Mouse (Mus musculus): ENCODE data around the gene Zmynd15. TPM values are rescaled to one million over a fixed set of nuclear protein-coding genes. Genes with fewer than 3 reads are reported as not detected.

Zmynd15 gene
- polyA plus RNA-seq, 1 experiment from 2014 or later, result 0.66 TPM

- no peak overlapping the region for H3K9ac ChIP-seq
- no peak overlapping the region for H3K4me2 ChIP-seq
- H3K27me3 ChIP-seq, result peaks cover 19% of the 10 kb centered on the region
- no peaks in the 10 kb centered on the region for H3K9me3 ChIP-seq (replicated peaks)
- WGBS, result 88% methylated on average over 7 of the region's 7 CpGs
- H3K4me3 ChIP-seq (replicated peaks), result no peak overlapping the region
- ATAC-seq (replicated peaks; ENCODE audit: low FRiP score), result no peak
- peaks cover 19% of the 10 kb centered on the region for H3K4me1 ChIP-seq
- no peaks in the 10 kb centered on the region for H3K36me3 ChIP-seq
- H3K27ac ChIP-seq, result no peak overlapping the region
These were observed 52.6 kb downstream of the Zmynd15 start for GRCm38 (mm10) chr11:70511825-70512224.

GRCm38 (mm10) chr11:70512709-70513342 is 53.6 kb downstream of the Zmynd15 start:
- peaks cover 19% of the 10 kb centered on the region for H3K27me3 ChIP-seq
- no peak overlapping the region for H3K27ac ChIP-seq
- H3K36me3 ChIP-seq, result no peaks in the 10 kb centered on the region
- no peak overlapping the region for H3K9ac ChIP-seq
- H3K4me1 ChIP-seq, result peaks cover 19% of the 10 kb centered on the region
- WGBS, result 76% methylated on average over 7 of the region's 7 CpGs
- no peaks in the 10 kb centered on the region for H3K9me3 ChIP-seq (replicated peaks)
- no peak for ATAC-seq (replicated peaks; ENCODE audit: low FRiP score)
- H3K4me2 ChIP-seq, result no peak overlapping the region
- H3K4me3 ChIP-seq (replicated peaks), result no peak overlapping the region

DNA sequence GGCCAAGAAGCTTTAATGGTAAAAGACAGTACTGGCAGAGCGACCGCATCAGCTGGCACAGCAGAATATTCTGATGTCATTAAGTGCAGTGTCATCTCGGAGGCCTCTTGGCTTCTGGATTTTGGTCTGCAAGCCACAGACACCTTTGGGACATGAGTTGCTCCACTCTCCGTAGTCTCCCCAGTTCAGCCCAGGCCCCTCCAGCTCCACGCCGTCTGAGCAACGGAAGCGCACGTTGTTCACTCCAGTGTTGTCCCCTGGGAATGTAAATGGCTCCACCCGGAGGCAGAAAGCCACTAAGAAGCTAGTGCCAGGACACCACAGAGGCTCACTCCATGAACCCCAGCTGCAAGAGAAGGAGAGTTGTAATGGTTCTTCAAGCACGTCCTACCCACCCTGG is 54.3 kb downstream of the Zmynd15 start:
- H3K36me3 ChIP-seq, result no peaks in the 10 kb centered on the region
- H3K4me2 ChIP-seq, result no peak overlapping the region
- peaks cover 16% of the 10 kb centered on the region; the same call in 1 of the 2 replicates for H3K27me3 ChIP-seq
- WGBS, result 63% methylated on average over 11 of the region's 11 CpGs
- no peak overlapping the region for H3K27ac ChIP-seq
- H3K9ac ChIP-seq, result no peak overlapping the region
- H3K9me3 ChIP-seq (replicated peaks), result no peaks in the 10 kb centered on the region
- H3K4me3 ChIP-seq (replicated peaks), result no peak overlapping the region
- no peak for ATAC-seq (replicated peaks; ENCODE audit: low FRiP score)
- peaks cover 19% of the 10 kb centered on the region for H3K4me1 ChIP-seq

DNA sequence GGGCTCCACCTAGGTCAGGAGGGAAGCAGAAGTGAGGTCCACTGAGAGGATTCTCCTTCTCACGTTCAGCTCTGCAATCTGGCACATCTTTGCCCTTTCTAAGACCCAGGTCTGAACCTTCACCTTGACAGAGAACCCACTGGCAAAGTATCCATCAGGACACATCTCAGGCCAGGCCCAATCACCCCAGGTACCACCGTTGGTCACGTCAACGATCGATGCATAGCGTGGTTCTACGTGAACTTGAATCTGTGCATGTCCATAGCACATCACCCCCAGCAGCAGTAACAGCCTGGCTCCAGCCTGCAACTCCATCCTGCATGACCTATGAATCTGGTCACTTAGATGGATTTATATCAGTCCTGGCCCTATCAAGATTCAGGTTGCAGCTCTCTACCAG is 55.1 kb downstream of the Zmynd15 start, which contains the start of gene Vmo1:
Gene Vmo1, minus strand, starts transcription at position 329 of the 400 bp plus-strand sequence.
- H3K4me2 ChIP-seq, result no peak within 1 kb of the TSS

More for the DNA sequence above, 55.1 kb downstream of the Zmynd15 start, which contains the start of gene Vmo1:
- peaks cover 12% of the 10 kb centered on the region; the same call in 1 of the 2 replicates for H3K27me3 ChIP-seq
- no peak within 1 kb of the TSS for H3K27ac ChIP-seq
- WGBS, result 74% methylated on average over 7 of the region's 7 CpGs
- peaks cover 21% of the 10 kb centered on the region for H3K4me1 ChIP-seq
- no peak within 1 kb of the TSS for H3K4me3 ChIP-seq (replicated peaks)
- no peak within 1 kb of the TSS for H3K9ac ChIP-seq
- no peaks in the 10 kb centered on the region for H3K36me3 ChIP-seq
- H3K9me3 ChIP-seq (replicated peaks), result no peaks in the 10 kb centered on the region
- no peak for ATAC-seq (replicated peaks; ENCODE audit: low FRiP score)

Small RNAs within 50 kb of the gene (microRNA-seq; reads per million reads assigned to microRNA genes)
- not detected for gene Mir7115

Other genes starting within 250 kb of the Zmynd15 start
- gene Slc16a11, start 246.7 kb upstream of the Zmynd15 start, polyA plus RNA-seq (2015; fragmentation: Nextera tagmentation; extraction: Ambion mirVana), result 4.3 and 5.8 TPM in 2 replicates
- 13.3 TPM in 2 replicates for gene Slc16a13, start 238.4 kb upstream of the Zmynd15 start, polyA plus RNA-seq (2015; fragmentation: Nextera tagmentation; extraction: Ambion mirVana)
- gene Bcl6b, start 229.6 kb upstream of the Zmynd15 start, polyA plus RNA-seq (2015; fragmentation: Nextera tagmentation; extraction: Ambion mirVana), result 26.9 and 28.4 TPM in 2 replicates
- gene 0610010K14Rik, start 221.5 kb upstream of the Zmynd15 start, polyA plus RNA-seq (2015; fragmentation: Nextera tagmentation; extraction: Ambion mirVana), result 178 and 179 TPM in 2 replicates
- 10.4 and 13.0 TPM in 2 replicates for gene Gm21988, start 219.6 kb upstream of the Zmynd15 start, polyA plus RNA-seq (2015; fragmentation: Nextera tagmentation; extraction: Ambion mirVana)
- 203 and 212 TPM in 2 replicates for gene Rnasek, start 219.6 kb upstream of the Zmynd15 start, polyA plus RNA-seq (2015; fragmentation: Nextera tagmentation; extraction: Ambion mirVana)
- gene Alox12, start 204.1 kb upstream of the Zmynd15 start, polyA plus RNA-seq (2015; fragmentation: Nextera tagmentation; extraction: Ambion mirVana), result 5.5 and 6.2 TPM in 2 replicates
- gene Alox12e, start 136.8 kb upstream of the Zmynd15 start, polyA plus RNA-seq (2015; fragmentation: Nextera tagmentation; extraction: Ambion mirVana), result not detected in 2 replicates
- gene Alox15, start 107.4 kb upstream of the Zmynd15 start, polyA plus RNA-seq (2015; fragmentation: Nextera tagmentation; extraction: Ambion mirVana), result 1.1 and 2.0 TPM in 2 replicates
- 40.1 and 42.1 TPM in 2 replicates for gene Pelp1, start 49.4 kb upstream of the Zmynd15 start, polyA plus RNA-seq (2015; fragmentation: Nextera tagmentation; extraction: Ambion mirVana)
- 15.4 and 15.5 TPM in 2 replicates for gene Arrb2, start 26.8 kb upstream of the Zmynd15 start, polyA plus RNA-seq (2015; fragmentation: Nextera tagmentation; extraction: Ambion mirVana)
- 38.8 and 42.0 TPM in 2 replicates for gene Med11, start 7.5 kb upstream of the Zmynd15 start, polyA plus RNA-seq (2015; fragmentation: Nextera tagmentation; extraction: Ambion mirVana)
- gene Cxcl16, start 551 bp downstream of the Zmynd15 start, polyA plus RNA-seq (2015; fragmentation: Nextera tagmentation; extraction: Ambion mirVana), result 6.0 and 6.9 TPM in 2 replicates
- 0.82 and 0.88 TPM in 2 replicates for gene Tm4sf5, start 45.8 kb downstream of the Zmynd15 start, polyA plus RNA-seq (2015; fragmentation: Nextera tagmentation; extraction: Ambion mirVana)
- 0.35 and 0.40 TPM in 2 replicates for gene Vmo1, start 55.2 kb downstream of the Zmynd15 start, polyA plus RNA-seq (2015; fragmentation: Nextera tagmentation; extraction: Ambion mirVana)
- gene Gltpd2, start 59.8 kb downstream of the Zmynd15 start, polyA plus RNA-seq (2015; fragmentation: Nextera tagmentation; extraction: Ambion mirVana), result 0.91 and 1.1 TPM in 2 replicates
- gene Psmb6, start 65.9 kb downstream of the Zmynd15 start, polyA plus RNA-seq (2015; fragmentation: Nextera tagmentation; extraction: Ambion mirVana), result 755 and 782 TPM in 2 replicates
- not detected in 2 replicates for gene Gm40193, start 73.5 kb downstream of the Zmynd15 start, polyA plus RNA-seq (2015; fragmentation: Nextera tagmentation; extraction: Ambion mirVana)
- 6.5 and 8.2 TPM in 2 replicates for gene Pld2, start 80.6 kb downstream of the Zmynd15 start, polyA plus RNA-seq (2015; fragmentation: Nextera tagmentation; extraction: Ambion mirVana)
- 14.8 and 15.8 TPM in 2 replicates for gene Mink1, start 103.4 kb downstream of the Zmynd15 start, polyA plus RNA-seq (2015; fragmentation: Nextera tagmentation; extraction: Ambion mirVana)
- not detected in 2 replicates for gene 4930544D05Rik, start 156.4 kb downstream of the Zmynd15 start, polyA plus RNA-seq (2015; fragmentation: Nextera tagmentation; extraction: Ambion mirVana)
- 0.27 TPM in 1 of 2 replicates, not detected in the other for gene Chrne, start 159.8 kb downstream of the Zmynd15 start, polyA plus RNA-seq (2015; fragmentation: Nextera tagmentation; extraction: Ambion mirVana)
- gene Gp1ba, start 179.7 kb downstream of the Zmynd15 start, polyA plus RNA-seq (2015; fragmentation: Nextera tagmentation; extraction: Ambion mirVana), result 0.19 and 0.30 TPM in 2 replicates
- gene Rnf167, start 187.8 kb downstream of the Zmynd15 start, polyA plus RNA-seq (2015; fragmentation: Nextera tagmentation; extraction: Ambion mirVana), result 115 and 122 TPM in 2 replicates
- gene Slc25a11, start 188.0 kb downstream of the Zmynd15 start, polyA plus RNA-seq (2015; fragmentation: Nextera tagmentation; extraction: Ambion mirVana), result 178 and 186 TPM in 2 replicates
- 1,914 and 2,031 TPM in 2 replicates for gene Pfn1, start 195.2 kb downstream of the Zmynd15 start, polyA plus RNA-seq (2015; fragmentation: Nextera tagmentation; extraction: Ambion mirVana)
- gene Eno3, start 197.8 kb downstream of the Zmynd15 start, polyA plus RNA-seq (2015; fragmentation: Nextera tagmentation; extraction: Ambion mirVana), result 30.3 and 38.5 TPM in 2 replicates
- 181 and 202 TPM in 2 replicates for gene Spag7, start 210.0 kb downstream of the Zmynd15 start, polyA plus RNA-seq (2015; fragmentation: Nextera tagmentation; extraction: Ambion mirVana)
- 12.8 and 14.1 TPM in 2 replicates for gene Camta2, start 228.7 kb downstream of the Zmynd15 start, polyA plus RNA-seq (2015; fragmentation: Nextera tagmentation; extraction: Ambion mirVana)
- gene Inca1, start 240.7 kb downstream of the Zmynd15 start, polyA plus RNA-seq (2015; fragmentation: Nextera tagmentation; extraction: Ambion mirVana), result 1.2 and 2.3 TPM in 2 replicates
- 3.5 and 3.6 TPM in 2 replicates for gene Kif1c, start 241.1 kb downstream of the Zmynd15 start, polyA plus RNA-seq (2015; fragmentation: Nextera tagmentation; extraction: Ambion mirVana)